Mouse (Mus musculus): ENCODE results near the gene Ilkap. TPM values are rescaled to one million over a fixed set of nuclear protein-coding genes. Genes with fewer than 3 reads are reported as not detected.

Ilkap gene
- total RNA-seq, 2 experiments from 2014 or later = 54.5 to 62.4 TPM

Other genes starting within 250 kb of the Ilkap start
- 10 to 100 TPM; 52.8 to 56.4 TPM for gene Ramp1, start 219.0 kb downstream of the Ilkap start, total RNA-seq (2021)
- gene Ube2f, start 148.5 kb downstream of the Ilkap start, total RNA-seq (2021) = 10 to 100 TPM; 51.2 to 57.2 TPM
- gene Scly, start 100.5 kb downstream of the Ilkap start, total RNA-seq (2021) = 10 to 100 TPM; 20.6 to 23.1 TPM
- gene Espnl, start 76.7 kb downstream of the Ilkap start, total RNA-seq (2021) = under 1 TPM; 0.30 to 0.34 TPM
- under 1 TPM in 1 of 2 experiments, not detected in 1; 0.29 TPM for gene Klhl30, start 47.8 kb downstream of the Ilkap start, total RNA-seq (2021)
- under 1 TPM; 0.14 to 0.76 TPM for gene Erfe, start 32.4 kb downstream of the Ilkap start, total RNA-seq (2021)
- 10 to 100 TPM; 14.9 to 18.8 TPM for gene Hes6, start 15.2 kb upstream of the Ilkap start, total RNA-seq (2021)
- 10 to 100 TPM; 28.9 to 37.8 TPM for gene Per2, start 60.5 kb upstream of the Ilkap start, total RNA-seq (2021)
- 10 to 100 TPM; 14.0 to 16.1 TPM for gene Traf3ip1, start 95.8 kb upstream of the Ilkap start, total RNA-seq (2021)
- gene Asb1, start 141.7 kb upstream of the Ilkap start, total RNA-seq (2021) = 10 to 100 TPM; 35.3 to 42.9 TPM